Mouse (Mus musculus) MEL (cell line): ENCODE data around the gene Gsto2.

Source experiments
- CHD2 ChIP-seq: IDR thresholded peaks from 2 replicates; pipeline ENCODE4 v1.6.1; 2011; ENCODE audit warnings: low read length, improper control_type of control experiment
- MAX ChIP-seq: IDR thresholded peaks from 2 replicates; pipeline ENCODE4 v1.6.1; 2011; ENCODE audit warnings: low read length, improper control_type of control experiment
- POLR2A ChIP-seq, 2 experiments: IDR thresholded peaks; 2 replicates each; pipeline ENCODE4 v1.6.1; 2011 to 2012; ENCODE audit warnings: low read length in 2 of 2, mild to moderate bottlenecking in 2 of 2, control low read depth in 1 of 2, improper control_type of control experiment in 1 of 2, low read depth in 1 of 2, moderate library complexity in 1 of 2; ENCODE audit not compliant: control insufficient read depth in 1 of 2, insufficient read depth in 1 of 2, poor library complexity in 1 of 2
- ZKSCAN1 ChIP-seq: IDR thresholded peaks from 2 replicates; pipeline ENCODE4 v1.6.1; 2012; ENCODE audit warnings: low read depth, mild to moderate bottlenecking, inconsistent platforms, low read length, improper control_type of control experiment, moderate library complexity

GRCm38 (mm10) chr19:47865353-47865947, at the start of gene Gsto2:
- TF ChIP-seq MAX (no peak), CHD2 (no peak), ZKSCAN1 (no peak), POLR2A (IDR thresholded peaks at IDR 0.05; ENCODE audit: control insufficient read depth in 1 of 2, insufficient read depth in 1 of 2, low read depth in 1 of 2, low read length in 2 of 2, poor library complexity in 1 of 2) (no peak)
